Mouse (Mus musculus): ENCODE data around the gene Rrad. TPM values are rescaled to one million over a fixed set of nuclear protein-coding genes. Genes with fewer than 3 reads are reported as not detected.

Gene Rrad
- total RNA-seq, 2 experiments from 2014 or later = not detected

- no peak for ATAC-seq (replicated peaks; ENCODE audit: low FRiP score, poor library complexity, severe bottlenecking)
Observed at GRCm38 (mm10) chr8:104624161-104624560, 7.0 kb downstream of the Rrad start, which contains the start of gene Cdh16. Cdh16 (minus strand) TSS chr8:104624396.

GRCm38 (mm10) chr8:104620765-104621164 lies 10.4 kb downstream of the Rrad start:
- no peak for ATAC-seq (replicated peaks; ENCODE audit: low FRiP score, poor library complexity, severe bottlenecking)

- no peak for ATAC-seq (replicated peaks; ENCODE audit: low FRiP score, poor library complexity, severe bottlenecking)
Observed at GRCm38 (mm10) chr8:104613119-104613518, 18.0 kb downstream of the Rrad start.

GRCm38 (mm10) chr8:104611613-104612012 lies 19.5 kb downstream of the Rrad start:
- no peak for ATAC-seq (replicated peaks; ENCODE audit: low FRiP score, poor library complexity, severe bottlenecking)

GRCm38 (mm10) chr8:104610185-104610766 lies 20.9 kb downstream of the Rrad start:
- no peak for ATAC-seq (replicated peaks; ENCODE audit: low FRiP score, poor library complexity, severe bottlenecking)

- ATAC-seq (replicated peaks; ENCODE audit: low FRiP score, poor library complexity, severe bottlenecking) = no peak
Observed at GRCm38 (mm10) chr8:104609222-104609621, 21.9 kb downstream of the Rrad start.

GRCm38 (mm10) chr8:104607944-104608343 lies 23.2 kb downstream of the Rrad start:
- ATAC-seq (replicated peaks; ENCODE audit: low FRiP score, poor library complexity, severe bottlenecking) = no peak

GRCm38 (mm10) chr8:104606329-104606728 lies 24.8 kb downstream of the Rrad start:
- ATAC-seq (replicated peaks; ENCODE audit: low FRiP score, poor library complexity, severe bottlenecking) = no peak

- no peak for ATAC-seq (replicated peaks; ENCODE audit: low FRiP score, poor library complexity, severe bottlenecking)
Observed at GRCm38 (mm10) chr8:104603245-104603593, 27.9 kb downstream of the Rrad start.

GRCm38 (mm10) chr8:104602468-104603244 lies 28.5 kb downstream of the Rrad start:
- ATAC-seq (replicated peaks; ENCODE audit: low FRiP score, poor library complexity, severe bottlenecking) = peak; percentile 88

- no peak for ATAC-seq (replicated peaks; ENCODE audit: low FRiP score, poor library complexity, severe bottlenecking)
Observed at GRCm38 (mm10) chr8:104601941-104602371, 29.2 kb downstream of the Rrad start.

- ATAC-seq (replicated peaks; ENCODE audit: low FRiP score, poor library complexity, severe bottlenecking) = no peak
Observed at GRCm38 (mm10) chr8:104601386-104601785, 29.7 kb downstream of the Rrad start.

GRCm38 (mm10) chr8:104598496-104598895 lies 32.6 kb downstream of the Rrad start:
- no peak for ATAC-seq (replicated peaks; ENCODE audit: low FRiP score, poor library complexity, severe bottlenecking)

GRCm38 (mm10) chr8:104597656-104598055 lies 33.5 kb downstream of the Rrad start:
- no peak for ATAC-seq (replicated peaks; ENCODE audit: low FRiP score, poor library complexity, severe bottlenecking)

- peak; percentile 77 for ATAC-seq (replicated peaks; ENCODE audit: low FRiP score, poor library complexity, severe bottlenecking)
Observed at GRCm38 (mm10) chr8:104595773-104596536, 35.2 kb downstream of the Rrad start.

- ATAC-seq (replicated peaks; ENCODE audit: low FRiP score, poor library complexity, severe bottlenecking) = no peak
Observed at GRCm38 (mm10) chr8:104594611-104595362, 36.3 kb downstream of the Rrad start.

- ATAC-seq (replicated peaks; ENCODE audit: low FRiP score, poor library complexity, severe bottlenecking) = no peak
Observed at GRCm38 (mm10) chr8:104593536-104594325, 37.4 kb downstream of the Rrad start.

GRCm38 (mm10) chr8:104592566-104592965 lies 38.6 kb downstream of the Rrad start:
- no peak for ATAC-seq (replicated peaks; ENCODE audit: low FRiP score, poor library complexity, severe bottlenecking)

GRCm38 (mm10) chr8:104591856-104592255 lies 39.3 kb downstream of the Rrad start:
- ATAC-seq (replicated peaks; ENCODE audit: low FRiP score, poor library complexity, severe bottlenecking) = no peak
